In the genomic region with DNA sequence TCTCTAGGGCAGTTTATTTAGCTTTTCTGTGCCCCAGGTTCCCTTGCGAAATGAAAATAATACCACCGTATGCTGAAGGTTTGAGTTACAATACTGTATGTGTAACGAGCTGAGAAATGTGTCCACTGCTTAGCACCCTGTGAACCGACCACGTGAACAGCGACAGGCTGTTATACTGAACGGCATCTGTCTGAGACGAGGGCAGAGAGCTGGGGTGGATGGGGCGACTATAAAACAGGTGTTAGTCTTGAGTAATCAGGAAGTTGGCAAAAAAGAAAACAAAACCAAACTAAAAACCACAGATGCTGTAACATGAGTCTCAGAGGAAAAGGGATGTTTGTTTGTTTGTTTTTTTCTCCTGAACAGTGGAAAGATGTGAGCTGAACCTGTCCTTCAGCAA, we compare ENCODE assay signal across 16 mouse cellular contexts. TPM values are rescaled to one million over a fixed set of nuclear protein-coding genes. Genes with fewer than 3 reads are reported as not detected.
A peak's percentile ranks its signal among the peaks of the same experiment; 100 is the strongest.
DNase-seq lines count a peak whose midpoint lies in the region; ATAC-seq and TF ChIP-seq lines count a peak whose summit lies in the region.
"Had no signal": no experiment of that assay in that cellular context is flagged by ENCODE, and none has a peak within 500 bp of the region (broad histone marks: within the 10 kb centered on the region; RNA-seq: fewer than 3 reads in every experiment).

No protein-coding gene starts in this region.

- H3K36me3 ChIP-seq in erythroblast, embryonic 14.5 days (ENCODE audit: control insufficient read depth): peaks cover 11% of the 10 kb centered on the region
- H3K36me3 ChIP-seq in forebrain, embryonic 13.5 days (ENCODE audit: poor library complexity, severe bottlenecking): no peaks in the 10 kb centered on the region
- H3K36me3 ChIP-seq: heart, embryonic 13.5 days; limb, embryonic 15.5 days had no signal

- peak overlapping the region; percentile 2; the same call in 1 of the 2 replicates for H3K27ac ChIP-seq in bone marrow, adult 2 months (ENCODE audit: control insufficient read depth, insufficient read depth, low read depth, low read length, poor library complexity)
- H3K27ac ChIP-seq in forebrain, embryonic 13.5 days: no peak overlapping the region

- no peak for TF ChIP-seq POLR2A in bone marrow, adult 2 months (IDR thresholded peaks at IDR 0.05; ENCODE audit: borderline replicate concordance, control insufficient read depth, low read depth, low read length)

- no peak overlapping the region for H3K9ac ChIP-seq in forebrain, embryonic 13.5 days
- H3K9ac ChIP-seq: limb, embryonic 15.5 days had no signal

- TF ChIP-seq CTCF in bone marrow, adult 2 months (IDR thresholded peaks at IDR 0.05; ENCODE audit: control insufficient read depth, insufficient read depth, low read length): no peak

- H3K27me3 ChIP-seq in erythroblast, embryonic 14.5 days (ENCODE audit: control insufficient read depth): peaks cover 5% of the 10 kb centered on the region
- H3K27me3 ChIP-seq in forebrain, embryonic 13.5 days: no peaks in the 10 kb centered on the region; the same call in 1 of the 2 replicates
- H3K27me3 ChIP-seq: heart, embryonic 13.5 days; limb, embryonic 15.5 days had no signal

- no peak overlapping the region for H3K4me2 ChIP-seq in forebrain, embryonic 13.5 days
- H3K4me2 ChIP-seq: limb, embryonic 15.5 days had no signal

- peaks cover 46% of the 10 kb centered on the region for H3K4me1 ChIP-seq in erythroblast, embryonic 14.5 days (ENCODE audit: control insufficient read depth)
- peaks cover 1% of the 10 kb centered on the region; the same call in 1 of the 2 replicates for H3K4me1 ChIP-seq in bone marrow, adult 2 months (ENCODE audit: control insufficient read depth, insufficient read depth, low read length)
- peaks cover 30% of the 10 kb centered on the region for H3K4me1 ChIP-seq in forebrain, embryonic 13.5 days

- H3K4me3 ChIP-seq in erythroblast, embryonic 14.5 days (replicated peaks): peak overlapping the region; percentile 89
- H3K4me3 ChIP-seq in bone marrow, adult 2 months (replicated peaks; ENCODE audit: control insufficient read depth, low read depth, low read length): no peak overlapping the region
- no peak overlapping the region for H3K4me3 ChIP-seq in forebrain, embryonic 13.5 days
- H3K4me3 ChIP-seq: limb, embryonic 15.5 days had no signal

- WGBS in bone marrow, adult 2 months: 13% methylated on average over 9 of the region's 9 CpGs
- WGBS in forebrain, embryonic 13.5 days: 60% methylated on average over 9 of the region's 9 CpGs

- no peak for ATAC-seq in erythroblast, adult 5-6 weeks (replicated peaks; ENCODE audit: low FRiP score, poor library complexity, severe bottlenecking)
- no peak for ATAC-seq in forebrain, embryonic 13.5 days

- DNase-seq in 416B (ENCODE audit: low read depth): peak; percentile 36
- DNase-seq in naive thymus-derived CD4-positive, alpha-beta T cell, adult 2 months (ENCODE audit: low read depth): peak; percentile 44
- DNase-seq in urinary bladder, postnatal 25 days (ENCODE audit: low spot score): no peak
- DNase-seq in adrenal gland, postnatal 4 days (ENCODE audit: low spot score in 2 of 2): no peak
- DNase-seq: kidney, adult 11 months; right cerebral cortex, postnatal 14 days had no signal

- no peaks in the 10 kb centered on the region for H3K9me3 ChIP-seq in erythroblast, embryonic 14.5 days (ENCODE audit: control insufficient read depth, low read length)
- H3K9me3 ChIP-seq in forebrain, embryonic 13.5 days (replicated peaks): no peaks in the 10 kb centered on the region
- H3K9me3 ChIP-seq: heart, embryonic 13.5 days; limb, embryonic 15.5 days; midbrain, embryonic 10.5 days had no signal

RNA-seq across cellular contexts. Expression of gene Txn1, which starts 1.9 kb away (rescaled TPM):
- polyA plus RNA-seq in erythroblast, embryonic 14.5 days (2012): 2.1 and 2.8 TPM in 2 replicates
- total RNA-seq in erythroblast, adult 5-6 weeks (2015; ENCODE audit: low replicate concordance): 135 and 150 TPM in 2 replicates
- total RNA-seq in erythroblast, adult 5-6 weeks (2017; ENCODE audit: low replicate concordance): 38.0 and 69.0 TPM in 2 replicates
- polyA plus RNA-seq in bone marrow, adult 2 months (2011; ENCODE audit: insufficient read depth, insufficient read length, low replicate concordance, missing spikeins): 103 and 173 TPM in 2 replicates
- 358 and 382 TPM in 2 replicates for polyA plus RNA-seq in forebrain, embryonic 13.5 days (2015; fragmentation: Nextera tagmentation; extraction: Ambion mirVana)
- 100 to 1,000 TPM; 263 to 266 TPM for total RNA-seq in adrenal gland, postnatal 4 days (2021)

RNA-seq across cellular contexts. Expression of gene D630039A03Rik, which starts 42.0 kb away (rescaled TPM):
- not detected in 2 replicates for polyA plus RNA-seq in erythroblast, embryonic 14.5 days (2012)
- total RNA-seq in erythroblast, adult 5-6 weeks (2015; ENCODE audit: low replicate concordance): 0.42 TPM in 1 of 2 replicates, not detected in the other
- total RNA-seq in erythroblast, adult 5-6 weeks (2017; ENCODE audit: low replicate concordance): 0.51 TPM in 1 of 2 replicates, not detected in the other
- polyA plus RNA-seq in bone marrow, adult 2 months (2011; ENCODE audit: insufficient read depth, insufficient read length, low replicate concordance, missing spikeins): 1.1 TPM in 1 of 2 replicates, not detected in the other
- polyA plus RNA-seq in forebrain, embryonic 13.5 days (2015; fragmentation: Nextera tagmentation; extraction: Ambion mirVana): 0.08 TPM in 1 of 2 replicates, not detected in the other
- total RNA-seq in adrenal gland, postnatal 4 days (2021): 10 to 100 TPM; 10.1 to 10.2 TPM

RNA-seq across cellular contexts. Expression of gene Txndc8, which starts 50.8 kb away (rescaled TPM):
- not detected in 2 replicates for polyA plus RNA-seq in erythroblast, embryonic 14.5 days (2012)
- total RNA-seq in erythroblast, adult 5-6 weeks (2015; ENCODE audit: low replicate concordance): not detected in 2 replicates
- total RNA-seq in erythroblast, adult 5-6 weeks (2017; ENCODE audit: low replicate concordance): not detected in 2 replicates
- polyA plus RNA-seq in bone marrow, adult 2 months (2011; ENCODE audit: insufficient read depth, insufficient read length, low replicate concordance, missing spikeins): not detected in 2 replicates
- polyA plus RNA-seq in forebrain, embryonic 13.5 days (2015; fragmentation: Nextera tagmentation; extraction: Ambion mirVana): not detected in 2 replicates
- total RNA-seq in adrenal gland, postnatal 4 days (2021): not detected
- total RNA-seq: layer of hippocampus, postnatal 14 days had no signal
- polyA plus RNA-seq: heart, embryonic 13.5 days; limb, embryonic 15.5 days; midbrain, embryonic 10.5 days; neural tube, embryonic 14.5 days; stomach, postnatal 0 days had no signal

Comparison
In these comparisons a context has a peak if more than half of its experiments do, and no peak if none do; other contexts are left out.
1. DNase-seq: peak in 416B (single experiment) and naive thymus-derived CD4-positive, alpha-beta T cell, adult 2 months (single experiment); none in urinary bladder, postnatal 25 days (single experiment) and adrenal gland, postnatal 4 days (0 of 2).
2. RNA of gene Txn1, which starts 1.9 kb away (polyA plus RNA-seq): 358 to 382 TPM in forebrain, embryonic 13.5 days and 103 to 173 TPM in bone marrow, adult 2 months; 2.1 to 2.8 TPM in erythroblast, embryonic 14.5 days; every median in the first group is over 10 times any median in the second.